Mouse (Mus musculus): ENCODE results near the gene Lgi1.

DNA sequence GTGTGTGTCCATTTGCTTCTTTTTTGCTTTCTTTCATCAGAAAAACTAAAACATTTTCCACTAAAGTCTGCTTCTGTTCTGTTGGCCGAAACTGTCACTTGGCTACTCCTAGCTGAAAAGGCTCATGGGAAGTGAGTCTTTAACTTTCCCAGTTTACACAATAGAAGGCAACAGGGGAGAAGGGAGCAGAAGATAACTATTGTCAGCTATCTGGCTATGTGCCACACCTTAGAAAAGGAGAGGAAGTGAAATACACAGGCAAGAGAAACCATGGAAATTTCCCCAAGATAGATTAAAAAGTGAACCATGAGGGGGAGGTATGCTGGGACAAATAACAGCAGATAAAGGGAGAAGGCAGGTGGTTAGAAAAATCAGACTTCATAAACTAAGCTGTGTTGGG is 89.9 kb downstream of the Lgi1 start:
- TF ChIP-seq CTCF (IDR thresholded peaks at IDR 0.05; ENCODE audit: control insufficient read depth, insufficient read depth, low read length): no peak
- TF ChIP-seq POLR2A (IDR thresholded peaks at IDR 0.05; ENCODE audit: borderline replicate concordance, control insufficient read depth, low read depth, low read length): no peak
